Mouse (Mus musculus) kidney, adult 11 months (tissue): Measurements from ENCODE around the gene Spata5.

ENCODE experiments used
- DNase-seq: peaks from one replicate; pipeline ENCODE4 v3.0.0; 2022

Gene Spata5

DNA sequence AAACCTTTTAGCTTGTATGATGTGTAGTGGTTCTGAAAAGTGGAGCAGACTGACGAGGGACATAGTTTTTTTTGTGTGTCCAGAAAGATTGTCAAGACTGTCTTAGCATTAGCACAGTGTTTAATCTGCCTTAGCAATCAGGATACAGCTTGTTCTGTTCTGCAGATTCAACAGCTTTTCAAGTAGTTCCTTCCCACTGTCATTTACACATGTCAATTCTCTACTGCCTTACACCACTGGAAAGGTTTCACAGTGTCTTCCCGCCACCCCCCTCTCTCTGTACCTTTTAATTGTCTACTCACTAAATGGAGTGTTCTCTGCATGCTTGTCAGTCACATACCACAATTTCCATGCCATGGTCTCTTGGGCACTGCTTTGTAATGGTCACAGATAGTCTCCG lies 1.5 kb downstream of the Spata5 start:
- no peak for DNase-seq

DNA sequence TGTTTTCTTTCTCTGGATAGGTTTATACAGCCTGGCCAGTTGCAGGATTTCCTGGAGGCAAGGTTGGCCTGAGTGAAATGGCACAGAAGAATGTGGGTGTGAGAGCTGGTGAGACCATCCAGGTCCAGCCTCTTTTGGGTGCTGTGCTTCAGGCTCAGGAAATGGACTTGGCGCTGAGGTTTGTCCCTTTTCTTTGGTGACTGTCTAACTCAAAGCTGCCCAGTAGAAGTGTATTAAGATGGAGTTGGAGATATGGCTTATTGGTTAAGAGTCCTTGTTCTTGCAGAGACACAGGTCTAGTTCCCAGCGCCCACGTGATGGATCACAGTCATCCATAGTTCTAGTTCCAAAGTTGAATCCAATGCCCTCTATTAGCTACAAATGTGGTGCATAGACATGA lies 6.4 kb downstream of the Spata5 start:
- no peak for DNase-seq

DNA sequence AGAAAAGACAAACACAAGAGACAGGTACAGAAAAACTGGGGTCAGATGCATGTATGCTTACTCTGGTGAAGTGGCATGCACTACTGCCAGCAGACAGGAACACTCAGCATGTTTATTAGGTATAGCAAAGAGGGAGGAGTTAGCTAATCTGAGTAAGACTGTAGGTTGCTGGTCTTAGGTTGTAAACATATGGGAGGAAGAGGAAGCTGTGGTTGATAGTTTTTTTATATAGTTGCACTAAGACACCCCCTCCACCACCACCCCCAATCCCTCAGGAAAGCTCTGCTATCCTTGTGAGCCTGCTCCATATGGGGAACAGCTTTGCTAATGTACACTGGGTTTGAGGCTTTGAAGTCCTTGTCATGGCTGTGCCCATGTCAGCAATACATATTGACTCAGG lies 10.7 kb downstream of the Spata5 start:
- DNase-seq: no peak

DNA sequence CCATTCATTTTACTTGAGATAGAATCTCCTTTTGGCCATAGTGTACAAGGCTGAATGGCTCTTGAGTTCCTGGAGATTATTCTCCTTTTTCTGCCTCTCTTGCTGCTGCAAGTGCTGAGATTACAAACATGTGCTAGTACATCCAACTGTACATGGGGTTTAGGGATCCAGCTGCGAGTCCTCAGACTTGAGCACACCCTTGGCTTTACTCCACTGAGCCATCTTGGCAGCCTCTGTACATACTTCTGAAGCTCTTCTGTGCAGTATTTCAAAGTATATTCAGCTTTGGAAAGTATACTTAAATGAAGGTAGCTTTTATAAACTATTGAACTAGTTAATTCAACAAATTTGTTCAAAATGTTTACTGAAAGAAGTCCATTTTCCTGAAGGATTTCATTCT lies 20.1 kb downstream of the Spata5 start:
- no peak for DNase-seq

DNA sequence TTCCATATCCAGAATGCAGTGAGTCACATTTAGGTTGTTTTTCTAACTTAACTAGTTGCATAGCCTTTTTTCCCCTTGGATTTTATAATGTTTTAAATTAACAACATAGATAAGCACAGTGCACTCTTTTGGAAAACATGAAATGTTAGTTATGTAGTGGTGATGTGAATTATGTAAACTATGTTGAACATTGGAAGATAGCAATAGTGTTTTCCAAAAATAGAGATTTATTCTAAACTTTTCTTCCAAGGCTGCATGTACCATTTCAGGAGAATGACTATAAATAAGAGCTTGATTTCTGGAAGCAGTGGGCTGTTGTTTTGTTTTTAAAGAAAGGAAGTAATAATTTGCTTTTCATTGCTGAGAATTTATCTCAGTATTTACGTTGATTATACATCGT lies 23.7 kb downstream of the Spata5 start:
- DNase-seq: no peak

DNA sequence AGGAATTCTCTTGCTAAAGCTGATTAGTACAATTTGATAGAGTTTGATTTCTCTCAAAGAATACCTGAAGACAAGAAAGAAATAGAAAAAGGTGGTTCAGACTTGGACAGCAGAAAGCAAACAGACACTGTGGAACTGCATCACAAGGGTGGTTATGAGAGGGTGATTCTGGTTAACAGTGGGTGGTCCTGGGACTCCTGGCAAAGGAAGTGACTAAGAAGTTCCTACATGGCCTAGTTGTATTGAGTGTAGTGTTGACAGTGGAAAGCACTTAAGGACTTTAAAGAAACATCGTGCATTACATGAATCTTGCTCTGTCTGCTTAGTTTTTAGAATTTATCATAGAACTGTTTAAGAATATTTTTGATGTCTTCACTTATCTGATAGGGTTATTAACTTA lies 36.3 kb downstream of the Spata5 start:
- no peak for DNase-seq

DNA sequence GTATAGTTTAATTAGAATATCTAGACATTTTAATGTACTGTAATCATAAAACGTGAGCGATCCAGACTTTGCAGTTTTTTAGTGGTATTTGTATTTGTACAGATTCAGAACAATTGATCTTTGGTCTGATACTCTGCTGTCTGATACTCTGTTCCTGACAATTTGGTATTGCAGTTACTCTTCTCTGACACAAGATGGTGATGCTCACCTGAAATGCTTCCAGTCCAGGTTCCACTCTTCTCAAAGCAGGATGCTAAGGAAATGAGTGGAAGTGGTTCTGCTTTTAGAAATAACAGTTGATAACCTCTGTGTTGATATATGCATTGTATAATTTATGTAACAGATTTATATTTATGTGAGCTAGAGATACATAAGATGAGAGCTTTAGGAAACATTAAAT lies 48.5 kb downstream of the Spata5 start:
- DNase-seq: no peak

DNA sequence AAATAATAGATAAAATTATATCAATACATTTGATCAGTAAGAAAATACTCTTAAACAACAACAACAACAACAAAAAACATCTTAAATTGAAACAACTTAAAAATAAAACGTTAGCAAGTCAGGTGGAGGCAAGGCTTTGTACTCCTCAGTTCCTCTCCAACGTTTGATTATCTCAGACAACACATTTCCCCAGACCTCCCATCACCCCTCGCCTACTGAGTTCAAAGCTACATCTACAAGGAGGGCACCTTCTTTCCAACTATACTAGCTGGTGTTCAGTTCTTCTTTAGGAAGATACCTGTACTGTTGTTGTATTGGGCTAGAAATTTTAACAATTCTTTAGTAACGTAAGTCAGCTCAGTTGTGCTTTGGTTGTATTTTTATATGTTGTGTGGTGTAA lies 49.7 kb downstream of the Spata5 start:
- DNase-seq: no peak

DNA sequence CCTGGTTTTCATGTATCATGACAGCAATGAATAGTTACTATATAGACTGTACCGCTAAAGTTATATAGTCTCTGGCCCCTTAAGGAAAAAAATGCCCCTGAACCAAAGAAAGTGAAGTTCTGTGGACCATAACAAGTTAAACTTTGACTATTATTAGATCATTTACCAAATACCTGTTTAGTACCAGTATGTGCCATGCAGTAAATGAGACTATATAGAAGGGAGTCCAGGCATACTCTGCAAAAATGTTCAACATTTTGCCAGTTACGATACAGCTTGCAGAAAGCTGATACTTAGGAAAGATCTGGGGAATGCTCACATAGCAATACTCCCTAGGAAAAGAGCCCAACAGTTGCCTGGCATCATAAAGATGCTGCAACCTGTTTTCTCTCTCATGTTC lies 51.2 kb downstream of the Spata5 start:
- DNase-seq: no peak

DNA sequence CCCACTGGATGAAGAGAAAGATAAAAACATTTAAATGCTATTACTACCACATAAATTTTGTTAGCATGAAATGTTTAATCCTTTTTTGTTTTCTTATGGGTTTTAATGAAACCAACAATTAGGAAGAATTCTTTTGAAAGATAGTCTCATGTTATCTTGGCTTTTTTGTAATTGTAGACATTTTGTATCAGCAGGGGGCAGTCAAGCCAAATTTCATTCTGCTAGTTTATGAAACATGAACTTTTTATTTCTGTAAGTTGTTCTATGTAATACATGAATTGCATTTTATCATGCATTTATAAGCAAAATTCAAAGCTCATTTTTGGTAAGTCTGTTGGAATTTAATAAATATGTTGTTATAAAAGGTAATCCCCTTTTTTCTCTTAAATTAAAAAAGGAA lies 52.8 kb downstream of the Spata5 start:
- no peak for DNase-seq

DNA sequence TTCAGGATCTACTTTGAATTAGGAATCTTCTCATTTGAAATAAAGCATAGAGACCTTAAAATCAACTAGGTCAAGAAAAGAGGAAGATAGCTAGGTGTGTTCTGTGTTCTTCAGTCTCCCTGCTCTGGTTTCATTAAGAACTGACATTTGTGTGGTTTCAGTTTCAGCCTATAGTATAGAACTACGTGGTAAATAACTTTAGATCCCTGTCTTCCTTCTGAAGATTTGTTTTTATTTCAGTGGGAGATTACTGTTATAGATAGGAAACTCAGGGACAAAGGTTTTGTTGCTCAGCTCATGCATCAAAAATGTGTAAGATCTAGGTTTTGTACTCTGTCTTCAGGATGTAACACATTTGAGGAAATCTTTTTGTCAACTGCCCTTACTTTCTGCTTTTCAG lies 56.8 kb downstream of the Spata5 start:
- DNase-seq: no peak

DNA sequence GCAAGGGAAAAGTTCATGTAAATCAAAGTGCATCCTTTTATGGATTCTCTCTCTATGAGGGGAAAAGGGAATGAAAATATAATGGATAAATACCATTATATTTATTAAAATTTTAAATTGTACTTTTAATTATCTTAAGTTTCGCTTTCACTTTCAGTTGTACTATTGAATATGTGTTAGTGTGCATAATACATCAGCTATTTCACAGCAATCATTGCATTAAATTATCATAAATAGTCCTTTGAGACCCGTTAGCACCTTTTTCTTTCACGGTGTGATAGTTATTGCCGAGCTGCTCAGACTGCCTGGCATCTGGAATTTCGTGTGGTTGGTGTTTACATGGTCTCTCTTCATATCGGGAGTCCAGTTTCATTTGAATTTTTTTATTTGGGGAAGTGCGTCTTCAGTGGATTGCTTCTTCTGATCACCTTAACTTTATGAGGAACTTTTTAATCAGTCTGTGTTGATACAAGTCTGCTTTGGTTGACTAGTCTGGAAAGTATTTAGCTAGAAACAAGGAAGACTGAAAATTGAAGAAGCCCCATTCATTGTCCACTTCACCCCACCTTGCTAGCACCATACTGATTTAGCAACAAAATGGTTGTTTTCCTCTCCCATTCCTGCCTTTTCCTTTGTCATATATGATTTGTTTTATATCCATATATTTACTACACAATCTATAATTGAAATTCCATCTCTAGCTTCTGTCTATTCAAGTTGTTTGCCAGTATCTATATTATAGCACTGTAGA lies 57.9 kb downstream of the Spata5 start:
- DNase-seq: no peak

DNA sequence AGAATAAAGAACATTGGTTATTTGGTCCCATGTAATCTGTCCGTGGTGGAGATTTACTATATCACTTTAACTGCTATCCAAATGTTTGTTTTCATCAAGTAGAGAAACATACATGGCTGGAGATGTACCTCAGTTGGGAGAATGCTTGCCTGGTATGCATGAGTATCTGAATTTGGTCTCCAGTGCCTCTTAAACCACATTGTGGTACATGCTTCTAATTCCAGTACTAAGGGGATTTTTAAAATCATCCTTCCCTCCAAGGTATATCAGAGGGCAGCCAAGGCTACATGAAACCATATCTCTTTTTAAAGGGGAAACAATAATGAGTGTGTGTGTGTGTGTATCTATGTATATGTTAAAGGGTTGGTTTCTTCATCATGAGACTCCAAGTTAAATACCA lies 60.1 kb downstream of the Spata5 start:
- no peak for DNase-seq

DNA sequence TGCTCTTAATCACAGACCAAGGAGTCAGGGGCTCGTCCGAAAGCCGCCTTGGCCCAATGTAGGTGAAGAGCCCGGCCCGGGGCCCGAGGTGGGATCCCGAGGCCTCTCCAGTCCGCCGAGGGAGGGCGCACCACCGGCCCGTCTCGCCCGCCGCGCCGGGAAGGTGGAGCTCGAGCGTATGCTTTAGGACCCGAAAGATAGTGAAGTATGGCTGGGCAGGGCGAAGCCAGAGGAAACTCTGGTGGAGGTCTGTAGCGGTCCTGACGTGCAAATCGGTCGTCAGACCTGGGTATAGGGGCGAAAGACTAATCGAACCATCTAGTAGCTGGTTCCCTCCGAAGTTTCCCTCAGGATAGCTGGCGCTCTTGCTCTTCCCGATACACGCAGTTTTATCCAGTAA lies 61.6 kb downstream of the Spata5 start:
- no peak for DNase-seq

DNA sequence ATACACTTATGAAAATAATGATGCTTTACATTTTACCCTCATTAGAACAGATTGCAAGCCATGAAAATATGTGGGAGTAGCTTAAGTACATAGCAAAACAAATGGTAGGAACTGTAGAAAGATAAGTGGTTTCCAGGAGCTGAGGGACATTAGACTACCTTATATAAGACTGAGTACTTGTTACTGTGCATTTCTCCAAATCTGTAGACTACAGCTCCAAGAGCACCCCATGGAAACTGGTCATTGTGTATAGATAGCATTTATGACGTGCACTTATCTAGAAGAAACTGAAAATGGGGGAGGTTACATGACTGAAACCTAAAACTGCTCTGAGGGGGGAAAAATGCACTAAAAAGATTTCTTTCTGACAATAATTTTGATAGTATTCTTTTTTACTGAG lies 63.0 kb downstream of the Spata5 start:
- no peak for DNase-seq

DNA sequence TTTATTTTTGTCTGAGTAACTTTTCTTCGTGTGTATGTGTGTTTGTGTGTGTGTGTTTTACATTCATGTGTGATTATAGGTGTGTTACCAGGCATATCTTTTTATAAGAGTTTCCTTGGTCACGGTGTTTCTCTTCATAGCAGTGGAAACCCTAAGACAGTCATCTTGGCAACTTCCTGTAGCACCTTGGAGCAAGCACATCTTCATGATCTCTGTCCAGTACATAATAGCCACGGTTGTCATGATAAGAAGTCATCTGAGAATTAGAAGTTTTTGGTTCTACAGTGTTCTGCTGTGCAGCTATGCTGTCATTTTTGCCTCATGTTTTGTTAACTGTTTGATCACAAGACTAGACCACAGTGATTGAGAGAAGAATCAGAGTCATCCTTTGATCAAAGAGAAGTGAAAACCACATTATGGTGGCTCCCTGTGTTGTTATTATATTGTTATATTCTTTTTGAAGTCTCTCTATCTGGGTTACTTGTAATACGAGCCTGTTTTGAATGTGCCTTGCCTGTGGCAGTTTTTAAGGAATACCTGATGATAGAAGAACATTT lies 64.1 kb downstream of the Spata5 start:
- DNase-seq: no peak

DNA sequence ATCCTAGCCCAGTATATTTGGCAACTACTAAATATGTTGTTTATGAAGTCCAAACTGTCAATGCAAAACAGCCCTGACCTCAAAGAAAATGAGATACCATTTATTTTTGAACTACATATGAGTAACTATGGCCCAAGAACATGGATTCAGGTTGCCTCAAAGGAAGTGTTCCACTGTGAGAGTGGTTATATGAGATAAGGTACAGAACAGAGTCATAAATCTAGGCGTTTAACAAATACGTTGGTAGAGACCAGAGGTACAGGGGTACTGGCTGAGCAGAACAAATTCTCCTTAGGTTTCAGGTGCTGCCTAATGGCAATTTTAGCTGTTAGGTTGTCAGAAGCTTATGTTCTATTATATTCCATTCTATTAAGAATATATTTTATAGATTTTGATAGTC lies 67.9 kb downstream of the Spata5 start:
- no peak for DNase-seq

DNA sequence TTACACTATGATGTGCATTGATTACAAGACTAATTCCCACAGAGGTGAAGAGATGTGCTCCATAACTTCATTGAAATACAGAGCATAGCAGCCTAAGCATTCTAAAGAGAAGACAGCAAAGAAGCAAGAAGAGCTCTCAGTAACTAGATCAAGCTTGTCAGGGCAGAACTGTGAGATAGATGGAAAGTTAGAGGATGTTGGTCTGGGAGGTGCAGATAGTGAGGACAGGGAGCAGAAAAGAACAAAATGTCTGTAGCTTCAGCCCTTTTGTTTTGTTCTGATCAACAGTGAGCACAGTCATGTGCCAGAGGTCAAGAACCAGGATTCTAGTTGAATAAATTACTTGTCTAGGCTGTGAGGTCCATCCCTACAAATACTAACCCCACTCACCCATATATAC lies 68.5 kb downstream of the Spata5 start:
- no peak for DNase-seq

DNA sequence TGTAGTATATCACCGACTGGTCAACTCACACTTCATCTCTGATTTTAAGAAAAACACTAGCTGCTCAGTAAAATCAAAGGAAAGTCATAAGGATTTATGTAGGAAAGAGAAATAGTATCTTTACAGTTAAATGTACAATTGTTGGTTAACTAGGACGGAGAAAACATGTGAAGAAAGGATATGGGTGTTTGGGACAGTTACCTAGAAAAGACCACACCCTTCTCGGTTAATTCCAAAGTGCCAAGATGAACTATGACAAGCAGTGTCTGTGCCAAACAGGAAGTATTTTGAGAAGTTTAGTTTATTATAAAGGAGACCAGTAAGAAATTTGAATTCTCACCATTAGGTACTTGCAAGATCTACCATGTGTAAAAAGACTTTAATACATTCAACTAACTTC lies 70.3 kb downstream of the Spata5 start:
- DNase-seq: no peak

DNA sequence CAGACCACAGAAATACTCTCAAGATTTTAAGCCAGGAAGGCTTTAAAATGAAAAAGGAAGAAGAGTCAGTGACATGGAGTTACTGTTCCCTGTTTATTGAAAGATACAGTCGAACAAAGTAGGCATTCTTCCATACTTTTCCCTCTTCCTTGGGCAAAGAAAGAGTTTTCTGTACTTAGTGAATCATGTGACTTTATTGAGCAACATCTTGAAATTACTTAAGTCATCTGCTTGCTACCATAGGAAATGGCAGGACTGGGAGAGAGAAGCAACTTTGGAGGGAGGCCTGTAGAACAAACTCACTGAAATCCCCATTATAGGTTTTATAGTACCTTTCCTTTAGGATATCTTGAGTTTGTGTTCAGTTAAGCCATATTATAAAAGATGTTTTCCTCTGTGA lies 81.2 kb downstream of the Spata5 start:
- DNase-seq: no peak

DNA sequence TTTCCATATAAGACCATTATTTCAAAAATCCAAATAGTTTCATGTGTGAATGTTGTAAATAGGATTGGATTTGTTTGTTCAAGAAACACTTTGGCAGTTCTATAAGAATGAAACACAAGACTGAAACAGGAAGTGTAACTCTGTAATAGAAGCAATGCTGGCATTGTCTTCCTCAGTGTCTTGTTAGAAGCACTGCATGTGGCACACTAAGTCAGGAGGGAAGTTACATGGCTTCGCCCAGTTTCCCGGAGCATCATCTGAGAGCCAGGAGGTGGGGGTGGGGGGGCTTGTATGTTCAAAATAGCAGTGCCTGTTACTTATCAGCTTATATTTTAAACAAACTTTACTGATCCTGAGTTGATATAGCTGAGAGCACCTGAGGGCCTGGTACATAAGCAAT lies 82.9 kb downstream of the Spata5 start:
- no peak for DNase-seq

DNA sequence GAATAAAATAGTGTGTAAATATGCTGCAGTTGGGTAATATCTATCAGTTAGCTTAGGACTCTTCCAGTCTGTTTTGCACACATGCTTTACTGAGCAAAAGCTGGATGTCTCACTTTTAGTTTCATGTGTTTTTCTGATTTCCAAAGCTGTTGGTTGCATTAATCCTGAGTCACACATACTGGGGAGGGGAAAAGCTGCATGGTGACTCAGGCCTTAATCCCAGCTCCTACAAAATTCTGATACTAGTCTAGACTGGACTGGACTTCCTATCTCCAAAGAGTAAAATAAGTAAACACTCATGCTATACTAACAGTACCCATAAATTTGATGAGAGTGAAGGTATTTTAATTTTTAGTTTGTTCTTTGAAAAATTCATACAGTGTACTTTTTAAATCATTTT lies 84.2 kb downstream of the Spata5 start:
- no peak for DNase-seq

DNA sequence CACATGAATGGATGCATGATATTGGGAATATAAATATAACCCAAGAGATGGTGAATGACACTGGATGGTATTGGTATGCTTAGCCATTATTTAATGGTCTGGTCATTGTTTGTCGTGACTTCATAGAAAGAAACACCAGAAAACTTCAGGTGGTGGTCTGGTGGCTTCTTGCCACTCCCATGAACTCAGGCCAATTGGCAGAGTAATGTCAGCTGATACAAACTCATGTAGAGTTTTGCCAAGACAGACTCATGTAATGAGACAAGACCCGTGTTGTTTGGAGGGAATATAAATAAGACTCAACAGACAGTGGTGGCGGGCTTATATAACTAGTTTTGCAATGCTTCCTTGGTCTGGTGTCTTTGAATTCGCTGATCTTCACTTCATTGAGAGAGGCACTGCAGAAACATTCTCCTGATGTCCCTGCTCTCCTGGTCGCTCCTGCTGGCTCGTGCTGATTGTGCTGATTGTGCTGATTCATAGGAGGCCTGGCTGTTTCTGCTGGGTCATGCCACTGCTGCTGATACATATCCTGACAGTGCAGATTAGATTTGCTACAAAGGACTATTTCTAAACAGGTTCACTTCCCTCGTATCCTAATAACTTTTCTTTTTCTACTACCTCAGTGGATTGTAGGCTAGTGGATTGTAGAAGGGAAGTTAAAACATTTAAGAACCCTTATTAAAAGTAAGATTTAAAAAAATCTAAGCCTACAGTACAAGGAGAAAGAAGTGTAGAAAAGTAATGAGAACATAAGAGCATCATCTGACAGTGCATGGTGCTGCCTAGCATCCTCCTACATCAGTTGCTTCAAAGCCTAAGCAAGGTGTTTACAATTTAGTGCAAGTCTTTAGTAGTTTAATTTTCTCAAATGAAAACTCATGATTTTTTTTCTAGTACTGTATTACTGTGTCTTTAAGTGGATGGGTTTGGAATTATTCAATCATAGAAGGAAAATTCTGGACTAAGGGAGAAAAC lies 90.6 kb downstream of the Spata5 start:
- DNase-seq: no peak

DNA sequence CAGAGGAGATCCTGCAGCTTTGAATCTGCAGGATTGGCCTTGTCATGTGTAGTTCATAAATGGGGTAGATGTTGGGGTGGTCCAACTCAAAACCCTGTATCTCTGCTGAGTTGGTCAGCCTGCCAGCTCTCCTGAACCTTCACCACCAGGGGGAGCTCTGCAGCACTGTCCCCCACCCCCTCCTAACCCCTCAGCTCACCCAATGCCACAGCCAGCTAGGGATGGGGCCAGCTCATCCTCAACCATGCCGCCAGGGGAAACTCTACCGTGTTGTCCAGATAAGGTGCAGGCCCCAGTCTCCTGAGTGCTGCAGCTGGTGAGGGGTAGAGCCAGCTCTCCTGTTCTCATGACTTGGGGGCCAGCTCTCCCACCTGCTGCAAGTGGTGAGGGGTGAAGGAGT lies 95.8 kb downstream of the Spata5 start:
- DNase-seq: no peak
